Mouse (Mus musculus) sigmoid colon, adult 10 weeks (tissue): ENCODE measurements around the gene Arg2. TPM values are rescaled to one million over a fixed set of nuclear protein-coding genes. Genes with fewer than 3 reads are reported as not detected.

Experiments used
- polyA plus RNA-seq: library from polyadenylated mRNA; stranded (reverse); fragments of 350-450 nt; fragmentation: Illumina TruSeq; extraction: RNeasy Lipid Tissue Mini Kit (QIAGEN cat#74804); gene quantifications from one replicate; pipeline ENCODE4 v1.2.3, GENCODE M21; 2014; ENCODE audit warnings: low read depth, low replicate concordance

Arg2 gene
- polyA plus RNA-seq, result 6.5 TPM

DNA sequence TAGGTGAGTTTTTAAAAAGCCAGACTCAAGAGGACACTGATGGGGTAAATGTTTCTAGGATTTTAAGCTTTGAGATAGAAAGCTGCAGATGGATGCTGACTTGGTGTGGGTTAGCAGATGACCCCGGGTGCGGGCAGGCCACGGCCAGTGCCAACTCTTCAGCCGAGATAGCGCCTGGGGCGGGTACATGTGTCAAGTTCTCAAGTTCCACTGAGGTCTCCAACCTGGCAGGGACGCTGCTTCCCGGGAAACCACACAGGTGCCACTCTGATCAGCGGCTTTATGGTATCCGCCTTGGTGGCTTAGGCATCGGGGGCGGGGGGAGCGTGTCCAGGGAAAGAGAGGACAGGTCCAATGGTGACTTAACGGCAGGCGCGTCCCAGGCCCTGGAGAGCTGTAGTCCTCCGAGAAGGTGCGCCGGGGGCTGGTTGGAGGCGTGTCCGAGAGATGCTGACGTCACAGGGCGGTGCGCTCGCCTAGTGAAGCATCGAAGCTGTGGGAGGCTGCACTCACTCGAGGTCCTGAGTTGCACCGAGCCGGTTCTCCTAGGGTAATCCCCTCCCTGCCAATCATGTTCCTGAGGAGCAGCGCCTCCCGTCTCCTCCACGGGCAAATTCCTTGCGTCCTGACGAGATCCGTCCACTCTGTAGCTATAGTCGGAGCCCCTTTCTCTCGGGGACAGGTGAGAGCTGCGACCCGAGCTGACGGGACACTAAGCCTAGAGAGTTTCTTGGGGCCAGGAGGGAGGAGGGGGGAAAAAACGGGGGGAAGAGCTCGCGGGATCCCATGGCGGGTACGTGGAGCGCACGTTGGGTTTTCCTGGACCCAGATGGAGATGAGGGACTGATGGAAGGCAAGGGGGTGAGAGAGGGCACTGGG, at the start of gene Arg2:
Gene Arg2, plus strand, starts transcription at position 479 of the 879 bp plus-strand sequence.

DNA sequence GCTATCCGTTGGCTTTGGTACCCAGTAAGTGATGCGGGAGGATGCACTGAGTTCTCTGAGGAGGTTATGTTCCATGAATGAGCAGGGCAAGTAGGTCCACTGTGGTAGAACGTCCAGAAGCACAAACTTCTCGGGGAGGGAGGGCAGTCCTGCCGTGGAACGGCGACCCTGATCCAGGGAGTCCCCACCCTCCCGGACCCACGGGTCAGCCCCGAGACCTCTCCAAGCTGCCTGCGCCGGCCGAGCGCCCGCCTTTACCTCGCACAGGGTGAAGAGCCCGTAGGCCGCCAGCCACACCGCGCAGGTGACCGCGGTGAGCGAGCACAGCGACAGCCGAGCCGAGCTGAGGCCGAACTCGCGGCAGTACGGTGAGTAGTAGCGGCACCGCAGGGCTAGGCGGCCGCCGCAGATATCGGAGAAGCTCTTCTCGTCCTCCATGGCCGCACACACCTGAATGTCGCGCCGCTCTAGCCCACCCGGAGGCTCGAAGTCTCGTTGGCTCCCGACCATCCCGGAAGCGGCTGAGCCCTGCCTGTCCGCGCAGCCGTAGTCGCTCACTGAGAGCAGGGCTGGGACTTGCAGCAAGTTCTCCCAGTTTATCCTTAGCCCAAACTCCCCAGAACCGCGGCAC, 41.3 kb upstream of the Arg2 start, which contains the start of gene Pigh:
Gene Pigh, minus strand, starts transcription at position 470 of the 631 bp plus-strand sequence.

DNA sequence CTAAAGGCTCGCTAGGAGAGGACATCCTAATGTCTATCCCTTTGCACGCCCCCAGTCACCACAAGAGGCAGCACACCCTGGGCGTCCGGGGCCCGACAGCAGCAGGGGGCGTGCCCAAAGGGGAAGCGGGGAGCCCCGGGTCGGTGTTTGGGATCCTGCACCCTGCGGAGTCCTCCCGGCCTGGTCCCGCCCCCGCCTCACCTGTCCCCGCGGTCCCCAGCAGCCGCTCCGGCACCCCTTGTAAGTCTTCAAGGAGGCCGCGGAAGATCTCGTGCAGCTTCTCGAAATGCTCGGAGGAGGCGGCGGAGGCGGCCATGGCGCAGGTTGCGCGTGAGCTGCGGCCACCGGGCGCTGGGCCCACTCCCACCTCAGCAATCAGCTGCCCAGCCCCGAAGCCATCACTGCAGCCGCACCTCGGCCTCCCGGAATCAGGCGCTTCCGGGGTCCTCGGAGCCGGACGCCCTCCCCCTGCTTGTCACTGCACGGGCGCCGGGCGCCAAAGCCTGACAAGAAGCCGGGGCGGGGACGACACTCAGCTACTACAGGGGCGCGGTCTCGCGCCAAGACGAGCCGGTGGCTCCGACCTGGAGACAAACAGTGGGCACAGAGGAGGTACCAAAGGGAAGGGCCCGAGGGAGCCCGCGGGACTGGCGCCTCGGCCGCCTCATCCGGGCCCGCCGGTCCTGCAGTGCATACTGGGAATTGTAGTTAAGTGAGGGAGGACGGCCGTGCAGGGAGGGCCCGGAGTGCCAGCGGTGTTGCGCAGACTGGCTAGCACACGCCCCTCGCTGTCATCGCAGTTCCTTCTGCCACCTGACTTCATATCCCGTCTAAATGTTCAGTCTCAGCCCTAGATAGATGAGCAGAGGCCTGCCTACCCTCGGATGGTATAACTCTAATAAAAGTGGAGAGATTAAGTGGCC, 41.7 kb downstream of the Arg2 start, which contains the start of gene Vti1b:
Gene Vti1b, minus strand, starts transcription at position 649 of the 923 bp plus-strand sequence.

DNA sequence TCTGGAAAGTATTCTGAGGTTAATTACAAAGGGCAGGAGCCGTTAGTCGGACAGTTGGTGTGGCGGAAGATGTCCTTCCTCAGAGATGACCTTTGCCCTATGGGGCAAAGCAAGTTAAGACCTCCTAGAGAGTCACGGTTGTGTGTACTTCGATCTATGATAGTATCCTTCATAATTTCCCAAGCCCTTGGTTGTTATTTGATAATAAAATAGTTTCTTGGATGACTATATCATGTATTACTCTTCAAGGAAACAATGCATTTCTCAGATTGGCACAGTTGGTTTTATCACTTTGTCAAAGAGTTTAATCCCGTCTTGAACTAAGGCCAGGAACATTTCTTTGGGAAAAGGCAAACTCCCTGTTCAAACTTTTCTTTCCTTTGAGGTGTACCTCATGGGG, 61.6 kb downstream of the Arg2 start, which contains the start of gene Rdh11:
Gene Rdh11, minus strand, starts transcription at position 101 of the 400 bp plus-strand sequence.

Other genes with a start within 250 kb of the Arg2 start
- gene Plek2, start 223.8 kb upstream of the Arg2 start, polyA plus RNA-seq, result 31.3 TPM
- gene Tmem229b, start 123.2 kb upstream of the Arg2 start, polyA plus RNA-seq, result 2.8 TPM
- 85.3 TPM for gene Plekhh1, start 101.6 kb upstream of the Arg2 start, polyA plus RNA-seq
- 35.0 TPM for gene Pigh, start 41.1 kb upstream of the Arg2 start, polyA plus RNA-seq
- gene Vti1b, start 41.9 kb downstream of the Arg2 start, polyA plus RNA-seq, result 119 TPM
- 30.6 TPM for gene Rdh11, start 61.5 kb downstream of the Arg2 start, polyA plus RNA-seq
- 0.98 TPM for gene Rdh12, start 78.1 kb downstream of the Arg2 start, polyA plus RNA-seq
- gene Zfyve26, start 165.5 kb downstream of the Arg2 start, polyA plus RNA-seq, result 9.4 TPM
- gene Rad51b, start 166.5 kb downstream of the Arg2 start, polyA plus RNA-seq, result 0.91 TPM